Mouse (Mus musculus): ENCODE data around the gene Ptprg.

GRCm38 (mm10) chr14:11874266-11874665, 320.9 kb downstream of the Ptprg start:
- TF ChIP-seq POLR2A (IDR thresholded peaks at IDR 0.05; ENCODE audit: low read depth, low read length) (no peak), CTCF (IDR thresholded peaks at IDR 0.05; ENCODE audit: extremely low read depth, insufficient read length, insufficient replicate concordance, low read depth, low read length) (no peak)

All from small intestine, adult 2 months (tissue).